Mouse (Mus musculus) left cerebral cortex, adult 2 months (tissue): ENCODE results near the gene Tepp. TPM values are rescaled to one million over a fixed set of nuclear protein-coding genes. Genes with fewer than 3 reads are reported as not detected.

Experiments used
- DNase-seq, 2 experiments: peaks; one replicate each; pipeline ENCODE4 v3.0.0; 2021 to 2022; ENCODE audit warnings: low spot score in 2 of 2, mixed read lengths in 1 of 2; ENCODE audit errors: extremely low spot score in 1 of 2
- H3K27ac ChIP-seq: fragments of 200-600 bp; 2 replicates; pipeline ENCODE4 v1.8.1; 2022
- H3K4me3 ChIP-seq: fragments of 200-600 bp; 2 replicates; pipeline ENCODE4 v1.8.1; 2022
- CTCF ChIP-seq: fragments of 200-600 bp; IDR thresholded peaks from 2 replicates; pipeline ENCODE4 v1.8.1; 2022; ENCODE audit warnings: antibody characterized with exemption, mild to moderate bottlenecking, moderate library complexity
- intact Hi-C: fragments of 180-260 bp; cut with DNase I; formaldehyde crosslinking; loops from one replicate; pipeline ENCODE4 v1.15.1; 2025
- long read RNA-seq, 2 experiments: library from polyadenylated mRNA; stranded (forward); transcript quantifications; one replicate each; pipeline ENCODE4 v2.0.0; 2021; ENCODE audit warnings: borderline mapping rate in 2 of 2
- total RNA-seq, 2 experiments: library from RNA; stranded (reverse); gene quantifications; 2 replicates each; pipeline ENCODE4 v1.2.3; 2021

Gene Tepp
- total RNA-seq = not detected
- long read RNA-seq, experiment 1 = 0 reads
- long read RNA-seq, experiment 2 = 0 reads

DNA sequence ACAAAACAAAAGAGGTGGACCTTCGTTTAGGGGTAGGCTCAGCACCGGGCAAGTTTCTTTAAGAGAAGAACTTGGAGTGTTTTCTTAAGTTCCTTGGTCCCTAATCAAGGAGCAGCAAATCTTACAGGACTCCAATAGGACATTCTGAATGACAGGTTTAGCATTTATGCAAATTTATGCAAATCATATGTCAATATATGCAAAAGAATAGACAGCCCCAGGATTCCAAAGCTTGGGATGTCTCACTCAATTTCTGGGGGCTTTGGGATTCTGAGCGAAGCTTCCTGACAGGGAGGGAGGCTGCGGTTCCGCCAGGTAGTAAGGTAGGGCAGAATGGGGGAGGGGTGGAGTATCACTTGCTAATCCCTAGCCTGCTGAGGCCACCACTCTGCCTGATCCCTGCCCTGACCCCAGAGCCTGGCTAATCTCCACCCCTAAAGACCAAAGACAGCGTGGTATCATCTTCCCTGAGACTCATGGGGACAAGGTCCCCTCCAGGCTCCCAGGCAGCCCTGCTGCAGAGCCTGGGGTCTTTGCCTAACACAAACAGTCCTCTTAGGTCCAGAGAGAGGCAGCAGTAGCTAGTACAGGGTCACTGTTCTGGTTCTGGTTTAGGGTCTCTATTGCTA is at the start of gene Tepp:
Tepp (plus strand) TSS at position 225 of the 629 bp plus-strand sequence.
- no peak for DNase-seq
- intact Hi-C loops = no loop called here
- TF ChIP-seq CTCF = no peak
- no peak within 1 kb of the TSS for H3K4me3 ChIP-seq
- no peak within 1 kb of the TSS for H3K27ac ChIP-seq

DNA sequence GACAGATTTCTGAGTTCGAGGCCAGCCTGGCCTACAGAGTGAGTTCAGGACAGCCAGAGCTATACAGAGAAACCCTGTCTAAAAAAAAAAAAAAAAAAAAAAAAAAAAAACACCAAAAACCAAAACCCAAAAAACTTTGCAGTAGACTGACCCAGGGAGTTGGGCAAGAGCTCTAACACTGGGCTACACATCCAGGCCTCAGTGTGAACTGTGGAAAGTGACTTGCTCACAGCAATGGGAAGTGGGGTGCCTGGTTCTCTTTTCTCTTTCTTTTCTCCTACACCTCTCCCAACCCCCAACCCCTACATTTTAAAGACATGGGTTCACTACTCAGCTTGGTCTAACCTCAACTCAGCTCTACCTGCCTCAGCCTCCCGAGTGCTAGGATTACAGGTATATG is 48.2 kb upstream of the Tepp start:
- Histone ChIP-seq H3K27ac (no peak overlapping the region), H3K4me3 (no peak overlapping the region)
- no peak for TF ChIP-seq CTCF
- intact Hi-C loops = no loop called here
- DNase-seq = no peak

DNA sequence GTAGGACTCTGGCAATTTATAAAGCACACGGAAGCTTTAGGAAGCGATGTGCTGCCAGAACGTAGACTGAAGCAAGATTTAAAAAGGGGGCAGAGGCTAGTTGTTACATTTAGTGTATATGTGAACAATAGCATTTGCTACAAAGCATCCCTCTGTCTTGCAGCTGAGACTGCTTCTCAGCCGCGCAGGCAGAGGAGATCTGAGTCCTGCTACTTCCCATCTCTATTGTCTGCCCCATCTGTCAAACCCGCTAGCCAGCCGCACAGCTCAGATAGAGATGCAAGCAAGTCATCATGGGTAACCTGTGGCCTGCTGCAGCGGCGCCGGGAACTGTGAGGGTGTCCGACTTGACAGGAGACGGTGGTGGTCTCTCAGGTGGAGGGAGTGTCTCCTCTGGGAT is 39.9 kb upstream of the Tepp start:
- Histone ChIP-seq H3K27ac (no peak overlapping the region), H3K4me3 (no peak overlapping the region)
- intact Hi-C loops = no loop called here

DNA sequence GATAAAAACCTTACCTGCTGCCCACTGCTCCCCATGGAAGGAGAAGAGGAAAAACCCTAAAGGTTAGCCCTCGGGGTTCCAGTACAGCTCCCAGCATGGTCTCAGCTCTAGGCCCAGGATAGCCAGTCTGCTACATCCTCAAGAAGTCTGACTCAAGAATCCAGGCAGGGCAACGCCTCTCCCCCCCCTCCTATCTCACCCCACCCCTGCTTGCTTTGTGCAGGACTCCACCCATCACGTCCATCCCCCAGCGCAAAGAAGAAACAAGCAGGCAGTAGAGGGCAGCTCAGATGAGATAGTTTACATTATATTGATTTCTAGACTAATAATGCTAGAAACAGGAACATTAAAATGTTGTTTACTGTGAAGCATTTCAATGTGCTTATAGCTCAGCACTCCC is 38.5 kb upstream of the Tepp start:
- intact Hi-C loops = no loop called here
- TF ChIP-seq CTCF = no peak
- no peak for DNase-seq
- Histone ChIP-seq H3K4me3 (no peak overlapping the region), H3K27ac (no peak overlapping the region)

More for the DNA sequence above, 39.9 kb upstream of the Tepp start:
- TF ChIP-seq CTCF = no peak
- DNase-seq = no peak

- Histone ChIP-seq H3K4me3 (no peak overlapping the region), H3K27ac (no peak overlapping the region)
- TF ChIP-seq CTCF = no peak
- intact Hi-C loops = no loop called here
- no peak for DNase-seq
These were observed 37.5 kb upstream of the Tepp start for GRCm38 (mm10) chr8:95272871-95273270.

GRCm38 (mm10) chr8:95281493-95281892 is 28.9 kb upstream of the Tepp start:
- DNase-seq = peak in 1 of 2 experiments; percentile 14
- TF ChIP-seq CTCF = no peak
- Histone ChIP-seq H3K27ac (no peak overlapping the region), H3K4me3 (no peak overlapping the region)
- intact Hi-C loops = no loop called here

DNA sequence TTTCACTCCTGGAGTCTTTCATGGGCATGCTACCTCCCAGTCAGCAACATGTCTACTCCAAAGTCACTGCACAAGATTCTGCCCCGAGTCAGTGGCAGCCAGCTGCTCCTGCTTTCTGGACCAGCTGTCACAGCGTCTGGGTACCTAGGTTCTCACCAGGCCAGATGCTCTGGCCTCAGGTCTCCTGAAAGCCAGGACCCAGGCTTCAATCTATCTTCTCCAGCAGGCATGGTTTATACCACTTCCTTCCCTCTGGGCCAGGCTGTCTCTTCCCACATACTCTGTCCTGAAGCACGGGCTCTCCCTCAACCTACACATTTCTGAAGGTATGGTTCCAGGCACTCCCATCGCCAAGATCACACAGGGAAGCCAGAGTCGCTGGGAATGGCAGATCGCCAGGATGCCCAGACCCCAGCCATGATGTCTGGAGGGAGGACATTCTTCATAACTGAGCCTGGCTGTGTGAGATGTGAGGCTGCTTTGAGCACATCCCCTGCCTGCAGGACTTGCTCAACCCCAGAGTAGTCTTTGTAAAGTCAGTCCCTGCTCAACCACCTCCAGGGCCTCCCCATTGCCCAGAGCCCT is 21.2 kb upstream of the Tepp start:
- no peak for DNase-seq
- intact Hi-C loops = no loop called here
- no peak for TF ChIP-seq CTCF
- Histone ChIP-seq H3K27ac (no peak overlapping the region), H3K4me3 (no peak overlapping the region)

DNA sequence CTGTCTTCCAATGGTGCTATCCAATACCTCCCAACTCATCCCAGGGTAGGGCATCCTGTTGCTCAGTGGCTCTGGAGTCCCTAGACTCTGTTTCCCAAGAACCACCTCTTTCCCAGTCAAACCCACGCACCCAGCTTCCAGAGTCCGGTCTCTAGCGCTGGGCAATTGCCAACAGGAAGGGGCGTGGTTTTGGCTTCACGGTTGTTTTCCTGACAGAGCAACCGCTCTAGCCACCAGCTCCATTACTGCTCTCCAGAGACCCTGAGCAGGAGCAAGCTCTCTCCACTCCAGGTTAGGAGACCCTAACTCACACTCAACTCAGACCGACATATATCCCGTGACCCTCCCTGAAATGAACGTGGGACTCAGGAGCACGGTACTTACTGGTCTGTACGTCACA is 17.2 kb upstream of the Tepp start:
- Histone ChIP-seq H3K4me3 (no peak overlapping the region), H3K27ac (no peak overlapping the region)
- TF ChIP-seq CTCF = no peak
- no peak for DNase-seq
- intact Hi-C loops = no loop called here

DNA sequence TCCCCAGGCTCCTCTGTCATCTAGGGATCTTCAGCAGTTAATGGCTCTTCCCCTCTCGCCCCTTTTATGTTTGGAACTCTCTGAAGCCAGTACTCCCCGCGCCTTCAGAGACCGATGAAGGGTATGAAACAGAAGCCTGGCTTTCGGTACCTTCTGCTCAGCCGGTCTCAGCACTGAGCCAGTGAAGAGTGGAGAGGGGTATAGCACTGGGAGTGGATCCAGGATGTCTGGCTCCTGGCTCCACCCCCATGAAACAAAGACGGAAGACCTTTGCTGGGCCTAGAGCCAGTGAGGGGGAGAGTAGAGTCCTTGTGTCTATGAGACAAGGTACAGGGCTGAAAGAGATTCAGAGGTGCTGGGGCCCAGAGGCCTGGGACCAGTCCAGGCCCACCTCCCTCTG is 16.5 kb upstream of the Tepp start:
- intact Hi-C loops = no loop called here
- no peak for TF ChIP-seq CTCF
- no peak for DNase-seq
- no peak overlapping the region; the same call in 1 of the 2 replicates for H3K4me3 ChIP-seq
- H3K27ac ChIP-seq = no peak overlapping the region

DNA sequence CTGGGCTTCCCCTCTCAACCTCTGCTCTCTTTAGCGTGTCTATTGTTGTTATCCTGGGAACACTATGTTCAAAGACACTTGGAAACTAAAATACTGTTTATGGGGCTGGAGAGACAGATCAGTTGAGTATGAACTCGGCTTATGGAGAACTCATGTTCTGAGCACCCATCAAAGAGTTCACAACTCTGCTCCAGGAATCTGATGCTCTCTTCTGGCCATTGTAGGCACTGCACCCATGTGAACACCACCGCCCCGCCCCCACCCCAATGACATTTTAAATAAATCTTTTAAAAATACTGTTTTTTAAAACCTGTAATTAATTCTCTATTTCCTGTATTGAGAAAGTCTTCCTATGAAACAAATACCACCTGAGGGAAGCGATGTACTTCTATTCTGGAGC is 8.0 kb upstream of the Tepp start:
- no peak overlapping the region for H3K4me3 ChIP-seq
- H3K27ac ChIP-seq = no peak overlapping the region
- intact Hi-C loops = loop anchor here (2.0 kb wide), 1 partner anchor 48 kb away; no protein-coding TSS in a partner anchor
- no peak for DNase-seq
- TF ChIP-seq CTCF = peak; percentile 71

DNA sequence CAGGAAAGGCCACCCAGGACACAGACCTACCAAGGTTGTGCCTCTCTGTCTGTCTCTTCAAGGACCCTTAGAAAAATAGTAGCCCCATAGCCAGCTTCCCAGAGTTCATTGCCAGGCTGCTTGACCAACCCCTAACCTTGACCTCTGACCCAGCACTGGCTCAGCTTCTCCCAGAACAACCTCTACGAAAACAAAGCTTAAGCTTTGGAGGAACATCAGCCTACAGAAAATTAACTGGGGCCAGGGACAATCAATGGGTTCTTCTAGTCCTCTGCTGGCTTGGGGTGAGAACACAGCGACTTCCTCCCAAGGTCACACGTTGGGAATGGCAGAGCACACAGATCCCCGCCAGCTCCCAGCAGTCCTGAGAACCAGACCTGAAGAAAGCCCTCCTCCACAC is 4.8 kb upstream of the Tepp start:
- no peak for TF ChIP-seq CTCF
- no peak for DNase-seq
- intact Hi-C loops = no loop called here
- no peak overlapping the region for H3K4me3 ChIP-seq
- no peak overlapping the region for H3K27ac ChIP-seq

- intact Hi-C loops = no loop called here
- TF ChIP-seq CTCF = no peak
These were observed 3.9 kb upstream of the Tepp start, which contains the start of gene Cngb1 for GRCm38 (mm10) chr8:95306431-95306830. Gene Cngb1 (minus strand): TSS chr8:95306585.

DNA sequence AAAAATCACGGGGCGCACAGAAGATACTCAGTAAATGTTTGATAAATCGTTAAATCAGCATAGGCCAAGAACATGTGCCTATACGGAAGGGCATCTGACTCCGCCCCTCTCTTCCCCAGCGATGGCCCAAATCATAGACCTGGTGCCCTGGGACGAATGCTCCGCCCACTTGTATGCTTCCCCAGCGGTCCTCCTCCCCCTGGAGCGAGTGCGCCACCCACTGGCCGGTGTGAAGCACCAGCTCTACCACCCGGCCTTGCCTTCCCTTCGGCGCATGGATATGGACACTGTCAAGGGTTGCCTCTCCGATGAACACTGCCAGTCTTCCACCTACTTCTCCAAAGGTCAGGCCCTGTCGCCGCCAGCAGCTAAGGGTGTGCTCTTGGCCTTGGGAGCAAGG is 2.5 kb downstream of the Tepp start:
- intact Hi-C loops = no loop called here
- H3K4me3 ChIP-seq = no peak overlapping the region
- peak; percentile 31 for TF ChIP-seq CTCF
- no peak overlapping the region for H3K27ac ChIP-seq
- DNase-seq = no peak

More at GRCm38 (mm10) chr8:95306431-95306830, 3.9 kb upstream of the Tepp start, which contains the start of gene Cngb1:
- DNase-seq = no peak
- Histone ChIP-seq H3K27ac (no peak within 1 kb of the TSS), H3K4me3 (no peak within 1 kb of the TSS)
